25 mouse cellular contexts compared by ENCODE assay signal in genomic region chr13:35670875-35671274, GRCm38 (mm10). TPM values are rescaled to one million over a fixed set of nuclear protein-coding genes. Genes with fewer than 3 reads are reported as not detected.
A peak's percentile ranks its signal among the peaks of the same experiment; 100 is the strongest.
DNase-seq lines count a peak whose midpoint lies in the region; ATAC-seq and TF ChIP-seq lines count a peak whose summit lies in the region.
"Had no signal": no experiment of that assay in that cellular context is flagged by ENCODE, and none has a peak within 500 bp of the region (broad histone marks: within the 10 kb centered on the region; RNA-seq: fewer than 3 reads in every experiment).

No protein-coding gene starts in this region.

- intact Hi-C loops in heart, postnatal 10 days (cut with DNase I): no loop called here

- no peak for TF ChIP-seq CTCF in small intestine, adult 2 months (IDR thresholded peaks at IDR 0.05; ENCODE audit: extremely low read depth, insufficient read length, insufficient replicate concordance, low read depth, low read length)

- ATAC-seq in midbrain, embryonic 13.5 days: 0 out of 2 replicates have a peak, but pooled peaks have one; percentile 40
- no peak; the same call in 1 of the 2 replicates for ATAC-seq in midbrain, embryonic 15.5 days (replicated peaks)
- peak; percentile 55; the same call in 1 of the 2 replicates for ATAC-seq in hindbrain, embryonic 14.5 days (ENCODE audit: low FRiP score)
- ATAC-seq: forebrain, embryonic 13.5 days; liver, embryonic 12.5 days had no signal

- H3K4me2 ChIP-seq in midbrain, embryonic 13.5 days (replicated peaks): no peak overlapping the region
- H3K4me2 ChIP-seq in midbrain, embryonic 15.5 days: no peak overlapping the region
- no peak overlapping the region for H3K4me2 ChIP-seq in hindbrain, embryonic 14.5 days (replicated peaks)
- H3K4me2 ChIP-seq: forebrain, embryonic 13.5 days; heart, embryonic 13.5 days; limb, embryonic 13.5 days; liver, embryonic 12.5 days had no signal

- no peak for TF ChIP-seq POLR2A in small intestine, adult 2 months (IDR thresholded peaks at IDR 0.05; ENCODE audit: low read depth, low read length)

- no peaks in the 10 kb centered on the region for H3K36me3 ChIP-seq in midbrain, embryonic 13.5 days
- no peaks in the 10 kb centered on the region for H3K36me3 ChIP-seq in midbrain, embryonic 15.5 days (replicated peaks)
- no peaks in the 10 kb centered on the region for H3K36me3 ChIP-seq in hindbrain, embryonic 14.5 days (replicated peaks; ENCODE audit: control insufficient read depth, insufficient read depth)
- H3K36me3 ChIP-seq in small intestine, adult 2 months (ENCODE audit: control insufficient read depth, insufficient read depth, low read length): no peaks in the 10 kb centered on the region
- H3K36me3 ChIP-seq: G1E; heart, embryonic 13.5 days; limb, embryonic 13.5 days; liver, embryonic 12.5 days had no signal

- peaks cover 7% of the 10 kb centered on the region for H3K4me1 ChIP-seq in midbrain, embryonic 13.5 days (replicated peaks)
- peaks cover 4% of the 10 kb centered on the region; the same call in 1 of the 2 replicates for H3K4me1 ChIP-seq in midbrain, embryonic 15.5 days
- no peaks in the 10 kb centered on the region for H3K4me1 ChIP-seq in hindbrain, embryonic 14.5 days (replicated peaks; ENCODE audit: control insufficient read depth, insufficient read depth, low read length)
- H3K4me1 ChIP-seq in small intestine, adult 2 months (ENCODE audit: control insufficient read depth, insufficient read depth, insufficient read length, low read length): peaks cover 6% of the 10 kb centered on the region; the same call in 1 of the 2 replicates
- H3K4me1 ChIP-seq: heart, embryonic 13.5 days had no signal

- no peaks in the 10 kb centered on the region for H3K27me3 ChIP-seq in midbrain, embryonic 13.5 days
- no peaks in the 10 kb centered on the region for H3K27me3 ChIP-seq in midbrain, embryonic 15.5 days (replicated peaks)
- H3K27me3 ChIP-seq in hindbrain, embryonic 14.5 days (ENCODE audit: control insufficient read depth, insufficient read depth, low read length): no peaks in the 10 kb centered on the region
- H3K27me3 ChIP-seq in small intestine, adult 2 months (ENCODE audit: control insufficient read depth, insufficient read depth, low read length): no peaks in the 10 kb centered on the region
- H3K27me3 ChIP-seq: CH12.LX; forebrain, embryonic 13.5 days; heart, embryonic 13.5 days; limb, embryonic 13.5 days; liver, embryonic 12.5 days had no signal

- whole genome bisulfite sequencing in midbrain, embryonic 13.5 days: 23% methylated on average over 4 of the region's 4 CpGs
- WGBS in midbrain, embryonic 15.5 days: 20% methylated on average over 4 of the region's 4 CpGs
- 19% methylated on average over 4 of the region's 4 CpGs for WGBS in hindbrain, embryonic 14.5 days
- WGBS in small intestine, adult 2 months: 90% methylated on average over 4 of the region's 4 CpGs

- no peak overlapping the region for H3K27ac ChIP-seq in midbrain, embryonic 13.5 days
- H3K27ac ChIP-seq in midbrain, embryonic 15.5 days: no peak overlapping the region
- no peak overlapping the region for H3K27ac ChIP-seq in hindbrain, embryonic 14.5 days
- peak overlapping the region; percentile 22; the same call in 1 of the 2 replicates for H3K27ac ChIP-seq in small intestine, adult 2 months (ENCODE audit: insufficient read depth, low read depth, low read length)
- H3K27ac ChIP-seq: forebrain, embryonic 13.5 days; heart, embryonic 13.5 days; limb, embryonic 13.5 days; liver, embryonic 12.5 days had no signal

- DNase-seq in heart, adult 11 months: peak; percentile 70
- no peak for DNase-seq in heart, postnatal 10 days
- DNase-seq in hindbrain, embryonic 14.5 days (ENCODE audit: low spot score): no peak
- no peak for DNase-seq in cerebellum, adult 9-10 months
- DNase-seq: adrenal gland, adult 8-10 months; B cell, adult 2 months; cerebellum, adult 9-11 months; gastrocnemius, postnatal 14 days; heart, adult 18-20 months; heart, postnatal 36 days; kidney, adult 2 months; kidney, postnatal 14 days; layer of hippocampus, postnatal 36 days; lung, adult 18-20 months; lung, postnatal 10 days; spleen, adult 18-20 months had no signal

- no peak overlapping the region for H3K9ac ChIP-seq in midbrain, embryonic 13.5 days (replicated peaks)
- H3K9ac ChIP-seq in midbrain, embryonic 15.5 days: no peak overlapping the region
- H3K9ac ChIP-seq in hindbrain, embryonic 14.5 days: no peak overlapping the region
- H3K9ac ChIP-seq: forebrain, embryonic 13.5 days; heart, embryonic 13.5 days; limb, embryonic 13.5 days; liver, embryonic 12.5 days had no signal

- no peak overlapping the region for H3K4me3 ChIP-seq in midbrain, embryonic 13.5 days (replicated peaks)
- no peak overlapping the region for H3K4me3 ChIP-seq in midbrain, embryonic 15.5 days
- H3K4me3 ChIP-seq in hindbrain, embryonic 14.5 days (replicated peaks; ENCODE audit: low read length): no peak overlapping the region
- H3K4me3 ChIP-seq in small intestine, adult 2 months (ENCODE audit: low read depth, low read length): no peak overlapping the region
- H3K4me3 ChIP-seq: forebrain, embryonic 13.5 days; heart, embryonic 13.5 days; limb, embryonic 13.5 days; liver, embryonic 12.5 days had no signal

- H3K9me3 ChIP-seq in midbrain, embryonic 13.5 days: no peaks in the 10 kb centered on the region
- H3K9me3 ChIP-seq in midbrain, embryonic 15.5 days: no peaks in the 10 kb centered on the region
- H3K9me3 ChIP-seq in hindbrain, embryonic 14.5 days (ENCODE audit: control insufficient read depth, low read length): no peaks in the 10 kb centered on the region
- H3K9me3 ChIP-seq: forebrain, embryonic 13.5 days; G1E; heart, embryonic 13.5 days; limb, embryonic 13.5 days; liver, embryonic 12.5 days had no signal

RNA-seq across cellular contexts. Expression of gene Cdyl, which starts 11.2 kb away (rescaled TPM):
- total RNA-seq in heart, postnatal 10 days (2021): 10 to 100 TPM; 15.3 to 15.7 TPM
- polyA plus RNA-seq in midbrain, embryonic 13.5 days (2015; fragmentation: Nextera tagmentation; extraction: Ambion mirVana): 3.5 and 5.3 TPM in 2 replicates
- 3.7 and 4.1 TPM in 2 replicates for polyA plus RNA-seq in midbrain, embryonic 15.5 days (2015; fragmentation: Nextera tagmentation; extraction: Ambion mirVana)
- polyA plus RNA-seq in hindbrain, embryonic 14.5 days (2014; fragmentation: Nextera tagmentation; extraction: Ambion mirVana): 7.8 and 9.4 TPM in 2 replicates
- 1.0 and 3.8 TPM in 2 replicates for polyA plus RNA-seq in small intestine, adult 2 months (2012; rRNA removed)
